Mouse (Mus musculus) embryonic fibroblast, embryonic 13.5 days (primary cell): Measurements from ENCODE around the gene Rnf6.

Experiments
- CTCF ChIP-seq: IDR thresholded peaks from 2 replicates; pipeline ENCODE4 v1.5.1; 2011; ENCODE audit warnings: mild to moderate bottlenecking, control low read depth, low read length, moderate library complexity, borderline replicate concordance; ENCODE audit not compliant: insufficient read depth
- POLR2A ChIP-seq: IDR thresholded peaks from 2 replicates; pipeline ENCODE4 v1.6.1; 2011; ENCODE audit warnings: low read depth, mild to moderate bottlenecking, control low read depth, low read length, moderate library complexity

GRCm38 (mm10) chr5:146248746-146249145 lies 27.4 kb upstream of the Rnf6 start:
- no peak for TF ChIP-seq CTCF
- TF ChIP-seq POLR2A: no peak
